Mouse (Mus musculus) cortical plate, adult 2 months (tissue): ENCODE measurements around the gene Syne1.

Experiments used
- CTCF ChIP-seq: fragments of 200-500 bp; IDR thresholded peaks from 2 replicates; pipeline ENCODE4 v1.5.1; 2011; ENCODE audit warnings: mild to moderate bottlenecking, control low read depth, low read length; ENCODE audit not compliant: insufficient read depth; ENCODE audit errors: extremely low read depth
- POLR2A ChIP-seq: fragments of 200-500 bp; IDR thresholded peaks from 2 replicates; pipeline ENCODE4 v1.6.1; 2011; ENCODE audit warnings: mild to moderate bottlenecking, low read length, control low read depth; ENCODE audit not compliant: insufficient read depth; ENCODE audit errors: extremely low read depth

GRCm38 (mm10) chr10:5089133-5089532 lies 462.1 kb downstream of the Syne1 start:
- no peak for TF ChIP-seq CTCF
- TF ChIP-seq POLR2A = no peak
